Mouse (Mus musculus): Measurements from ENCODE around the gene Lamb3.

GRCm38 (mm10) chr1:193159613-193160012, 47.9 kb upstream of the Lamb3 start:
- TF ChIP-seq CTCF (IDR thresholded peaks at IDR 0.05; ENCODE audit: low read depth) = no peak
- no peak for TF ChIP-seq EP300 (optimal IDR thresholded peaks at IDR 0.05)
